Mouse (Mus musculus) brain, embryonic 14.5 days (tissue): ENCODE data around the gene Pemt.

Experiments used
- CTCF ChIP-seq: fragments of 200-500 bp; IDR thresholded peaks from 2 replicates; pipeline ENCODE4 v1.5.1; 2012; ENCODE audit warnings: inconsistent platforms, mild to moderate bottlenecking, moderate library complexity, borderline replicate concordance; ENCODE audit not compliant: insufficient read depth, insufficient read length; ENCODE audit errors: extremely low read depth
- POLR2A ChIP-seq: fragments of 200-500 bp; IDR thresholded peaks from 2 replicates; pipeline ENCODE4 v1.6.1; 2012; ENCODE audit warnings: mild to moderate bottlenecking, inconsistent platforms, borderline replicate concordance; ENCODE audit not compliant: poor library complexity, insufficient read depth, insufficient read length, severe bottlenecking; ENCODE audit errors: extremely low read depth

GRCm38 (mm10) chr11:59921265-59921664, 125.0 kb downstream of the Pemt start:
- no peak for TF ChIP-seq POLR2A
- TF ChIP-seq CTCF: no peak
